Mouse (Mus musculus) stomach, embryonic 14.5 days (tissue): Measurements from ENCODE around the gene Gm5868. TPM values are rescaled to one million over a fixed set of nuclear protein-coding genes. Genes with fewer than 3 reads are reported as not detected.

ENCODE experiments used
- ATAC-seq: fragments of 200-750 bp; cut with Nextera tagmentation; 2 replicates; pipeline ENCODE4 v1.8.0; 2017; ENCODE audit warnings: low read depth, moderate TSS enrichment; ENCODE audit not compliant: insufficient number of reproducible peaks, insufficient read depth, low FRiP score
- H3K27ac ChIP-seq: fragments of 300-500 bp; sonication (generic); 2 replicates; pipeline ENCODE4 v1.5.1; 2014; ENCODE audit warnings: mild to moderate bottlenecking, low read length, moderate library complexity, mixed read lengths
- H3K27me3 ChIP-seq: fragments of 300-500 bp; sonication (generic); 2 replicates; pipeline ENCODE4 v1.6.1; 2014; ENCODE audit warnings: low read length, control low read depth, mixed read lengths; ENCODE audit not compliant: control insufficient read depth, insufficient read depth
- H3K36me3 ChIP-seq: fragments of 300-500 bp; sonication (generic); 2 replicates; pipeline ENCODE4 v1.6.1; 2014; ENCODE audit warnings: mild to moderate bottlenecking, control low read depth, low read length, moderate library complexity, mixed read lengths; ENCODE audit not compliant: control insufficient read depth, insufficient read depth
- H3K4me1 ChIP-seq: fragments of 300-500 bp; sonication (generic); 2 replicates; pipeline ENCODE4 v1.6.1; 2014; ENCODE audit warnings: low read length, control low read depth, mixed read lengths; ENCODE audit not compliant: control insufficient read depth, insufficient read depth
- H3K4me2 ChIP-seq: fragments of 300-500 bp; sonication (generic); replicated peaks from 2 replicates; pipeline ENCODE4 v1.6.1; 2014; ENCODE audit warnings: low read depth, low read length, control low read depth
- H3K4me3 ChIP-seq: fragments of 300-500 bp; sonication (generic); 2 replicates; pipeline ENCODE4 v1.5.1; 2014; ENCODE audit warnings: low read depth, low read length, control low read depth
- H3K9ac ChIP-seq: fragments of 300-500 bp; sonication (generic); replicated peaks from 2 replicates; pipeline ENCODE4 v1.6.1; 2014; ENCODE audit warnings: low read depth, mild to moderate bottlenecking, control low read depth, low read length, moderate library complexity, mixed read lengths
- H3K9me3 ChIP-seq: fragments of 300-500 bp; sonication (generic); 2 replicates; pipeline ENCODE4 v1.6.1; 2016; ENCODE audit warnings: low read depth, low read length, control low read depth; ENCODE audit not compliant: control insufficient read depth
- WGBS: fragments of 180-500 bp; shearing (Covaris S2); extraction: QIAGEN DNeasy Blood & Tissue Kit; methylation state at CpG from one replicate; pipeline ENCODE4 v1.1.7; 2014; 5-methylcytosine and 5-hydroxymethylcytosine counted together
- polyA plus RNA-seq: library from polyadenylated mRNA; unstranded; fragments of >200 nt; fragmentation: Nextera tagmentation; extraction: Ambion mirVana; gene quantifications from 2 replicates; pipeline ENCODE4 v1.2.1, GENCODE M21; 2014

Gm5868 gene
- polyA plus RNA-seq, 1 experiment from 2014 or later = 0.29 TPM

DNA sequence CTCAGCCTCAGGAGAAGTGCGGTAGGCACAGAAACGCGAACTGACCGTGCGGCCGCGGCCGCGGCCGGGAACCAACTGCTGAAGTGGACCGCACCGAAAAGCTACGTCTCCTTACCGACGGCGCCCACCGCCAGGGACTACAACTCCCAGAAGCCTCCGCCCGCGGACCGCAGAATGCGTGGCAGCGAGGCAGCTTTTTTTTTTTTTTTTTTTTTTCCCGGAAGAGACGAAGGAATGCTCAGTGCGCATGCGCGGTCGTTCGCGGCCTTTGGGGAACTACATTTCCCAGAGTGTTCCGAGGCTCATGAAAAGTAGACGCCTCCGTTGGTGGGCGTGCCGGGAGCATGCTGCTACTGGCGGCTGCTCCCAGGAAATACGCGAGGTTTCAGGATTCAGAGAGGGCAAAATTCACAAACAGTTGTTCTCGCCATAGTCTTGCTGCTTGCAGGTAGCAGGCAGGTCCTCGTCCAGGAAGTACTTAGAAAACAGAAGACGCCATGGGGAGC is 27.8 kb downstream of the Gm5868 start, which contains the start of gene Nfxl1:
Gene Nfxl1, minus strand, starts transcription at position 141 of the 506 bp plus-strand sequence.
- peak within 1 kb of the TSS; percentile 82 for H3K9ac ChIP-seq
- no peaks in the 10 kb centered on the region for H3K9me3 ChIP-seq
- ATAC-seq = peak; percentile 96
- under 1% methylated on average over 42 of the region's 42 CpGs for WGBS
- H3K27ac ChIP-seq = peak within 1 kb of the TSS; percentile 56
- peak within 1 kb of the TSS; percentile 62 for H3K4me2 ChIP-seq
- H3K4me1 ChIP-seq = peaks cover 7% of the 10 kb centered on the region; the same call in 1 of the 2 replicates
- no peaks in the 10 kb centered on the region for H3K27me3 ChIP-seq
- peaks cover 2% of the 10 kb centered on the region; the same call in 1 of the 2 replicates for H3K36me3 ChIP-seq
- H3K4me3 ChIP-seq = peak within 1 kb of the TSS; percentile 90

DNA sequence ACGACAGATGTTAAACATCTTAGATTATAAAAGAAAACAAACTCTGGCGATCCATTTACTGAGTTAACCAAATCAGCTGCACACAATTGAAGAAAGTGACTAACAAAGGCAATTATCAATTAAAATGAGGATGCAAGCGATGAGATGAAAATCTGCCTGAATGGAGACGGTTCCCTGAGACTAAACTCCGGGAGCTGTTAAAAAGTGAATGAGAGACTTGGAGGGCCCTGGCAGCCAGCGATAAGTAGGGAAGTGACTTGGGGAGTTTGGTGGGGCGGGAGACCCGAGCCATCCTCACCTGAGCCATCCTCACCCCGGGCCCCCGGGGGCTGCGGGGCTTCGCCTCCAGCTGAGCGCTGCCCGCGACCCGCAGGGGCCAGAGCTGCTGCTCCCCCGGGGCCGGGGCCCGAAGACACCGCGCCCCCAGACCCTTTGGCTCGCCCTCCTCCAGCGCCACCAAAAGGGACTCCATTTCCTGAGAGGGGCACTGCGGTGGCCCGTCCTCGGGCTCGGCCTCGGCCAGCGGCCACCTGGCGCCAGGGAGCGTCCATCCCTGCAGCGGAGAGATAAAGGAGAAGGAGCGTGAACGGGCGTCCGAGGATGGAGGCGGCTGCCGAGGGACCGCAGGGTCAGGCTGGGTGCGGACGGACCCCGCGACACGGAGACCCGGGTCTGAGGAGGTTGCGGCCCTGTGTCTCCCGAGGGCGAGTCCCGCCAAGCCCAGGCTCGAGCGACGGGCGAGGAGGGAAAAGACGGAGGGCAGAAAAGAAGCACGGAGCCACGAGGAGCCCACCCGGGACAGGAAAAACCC is 28.4 kb downstream of the Gm5868 start:
- peak overlapping the region; percentile 62 for H3K4me2 ChIP-seq
- no peaks in the 10 kb centered on the region for H3K27me3 ChIP-seq
- ATAC-seq = peak; percentile 68
- H3K9ac ChIP-seq = peak overlapping the region; percentile 82
- 1% methylated on average over 57 of the region's 57 CpGs for WGBS
- H3K27ac ChIP-seq = peak overlapping the region; percentile 56
- peaks cover 2% of the 10 kb centered on the region; the same call in 1 of the 2 replicates for H3K36me3 ChIP-seq
- peak overlapping the region; percentile 90 for H3K4me3 ChIP-seq
- H3K4me1 ChIP-seq = peaks cover 7% of the 10 kb centered on the region; the same call in 1 of the 2 replicates
- no peaks in the 10 kb centered on the region for H3K9me3 ChIP-seq

DNA sequence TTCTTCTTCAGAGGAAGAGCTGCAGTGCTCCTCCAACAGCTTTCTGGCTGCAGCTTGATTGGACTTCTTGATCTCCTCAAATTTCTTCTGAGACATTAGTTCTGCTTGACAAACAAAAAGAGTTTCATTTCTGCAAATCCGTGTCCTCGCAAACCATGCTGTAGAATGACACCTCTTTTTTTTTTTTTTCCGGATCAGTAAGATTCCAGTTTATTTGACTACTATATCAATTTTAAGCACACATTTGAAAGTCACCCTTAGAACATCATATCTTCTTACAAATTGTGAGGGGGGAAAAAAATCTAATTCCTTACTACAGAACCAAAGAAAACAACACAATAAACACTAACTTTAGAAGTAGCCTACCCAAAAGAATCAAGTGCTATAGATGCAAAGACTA is 31.1 kb downstream of the Gm5868 start:
- 90% methylated on average over 3 of the region's 3 CpGs for WGBS
- Histone ChIP-seq H3K4me3 (no peak overlapping the region), H3K4me1 (peaks cover 7% of the 10 kb centered on the region; the same call in 1 of the 2 replicates), H3K36me3 (peaks cover 6% of the 10 kb centered on the region), H3K27ac (no peak overlapping the region), H3K9ac (no peak overlapping the region), H3K4me2 (no peak overlapping the region), H3K27me3 (no peaks in the 10 kb centered on the region), H3K9me3 (no peaks in the 10 kb centered on the region)
- no peak for ATAC-seq

DNA sequence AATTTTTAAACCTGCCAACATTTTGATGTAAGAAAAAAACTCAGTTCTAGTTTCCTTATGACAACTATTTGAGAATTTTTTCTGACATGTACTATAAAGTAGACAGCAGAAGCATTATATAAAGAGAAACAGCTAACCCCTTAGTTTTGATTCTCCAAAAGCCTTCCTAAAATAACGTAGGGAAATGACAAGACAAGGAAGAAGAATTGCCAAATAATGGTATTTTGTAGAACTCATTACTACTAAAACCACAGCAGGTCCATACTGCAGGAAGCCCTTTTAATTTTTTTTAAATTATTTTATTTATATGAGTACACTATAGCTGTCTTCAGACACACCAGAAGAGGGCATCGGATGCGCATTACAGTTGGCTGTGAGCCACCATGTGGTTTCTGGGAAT is 36.1 kb downstream of the Gm5868 start:
- Histone ChIP-seq H3K4me3 (no peak overlapping the region), H3K9me3 (no peaks in the 10 kb centered on the region), H3K27me3 (no peaks in the 10 kb centered on the region), H3K9ac (no peak overlapping the region), H3K4me1 (no peaks in the 10 kb centered on the region), H3K4me2 (no peak overlapping the region), H3K27ac (no peak overlapping the region), H3K36me3 (peaks cover 9% of the 10 kb centered on the region)
- no peak for ATAC-seq
- whole genome bisulfite sequencing = 86% methylated on average over 3 of the region's 3 CpGs

Other genes starting within 250 kb of the Gm5868 start
- gene Corin, start 83.1 kb downstream of the Gm5868 start, polyA plus RNA-seq = 1.4 and 2.3 TPM in 2 replicates
- gene Nfxl1, start 27.9 kb downstream of the Gm5868 start, polyA plus RNA-seq = 22.5 and 24.2 TPM in 2 replicates
- gene Zar1, start 6.3 kb downstream of the Gm5868 start, polyA plus RNA-seq = 0.25 TPM in 1 of 2 replicates, not detected in the other
- not detected in 2 replicates for gene Cnga1, start 56.7 kb upstream of the Gm5868 start, polyA plus RNA-seq
- gene Nipal1, start 60.2 kb upstream of the Gm5868 start, polyA plus RNA-seq = 3.5 and 5.1 TPM in 2 replicates
- 0.29 and 0.32 TPM in 2 replicates for gene Txk, start 165.2 kb upstream of the Gm5868 start, polyA plus RNA-seq